Comparison of ENCODE assay signal across 8 mouse cellular contexts in genomic region chr11:118021806-118022205, GRCm38 (mm10). TPM values are rescaled to one million over a fixed set of nuclear protein-coding genes. Genes with fewer than 3 reads are reported as not detected.
DNase-seq lines count a peak whose midpoint lies in the region; ATAC-seq lines count a peak whose summit lies in the region.

No protein-coding gene starts in this region.

- peak; percentile 77 for ATAC-seq in CD4-positive, CD25-positive, alpha-beta regulatory T cell, adult 4 months

- DNase-seq in adrenal gland, adult 18-20 months (ENCODE audit: low spot score in 2 of 2), result peak; percentile 68 to 80
- peak; percentile 78 for DNase-seq in embryo, embryonic 10 days (ENCODE audit: low spot score)
- DNase-seq in heart, adult 9 months (ENCODE audit: low spot score in 2 of 2), result peak; percentile 45 to 71
- DNase-seq in layer of hippocampus, postnatal 10 days (ENCODE audit: low spot score in 2 of 2), result peak; percentile 82 to 83
- DNase-seq in lung, postnatal 14 days, result peak; percentile 87
- peak; percentile 65 for DNase-seq in right cerebral cortex, adult 18-20 months
- peak; percentile 79 for DNase-seq in urinary bladder, postnatal 14 days (ENCODE audit: low spot score)

RNA-seq across cellular contexts. Expression of gene Pgs1, which starts 35.7 kb away (rescaled TPM):
- polyA plus RNA-seq in CD4-positive, CD25-positive, alpha-beta regulatory T cell, adult 4 months (2017; shearing (Covaris generic)), result 10 to 100 TPM; 34.3 to 38.8 TPM
- total RNA-seq in adrenal gland, adult 18-20 months (2021), result 10 to 100 TPM; 47.8 to 65.5 TPM
- total RNA-seq in layer of hippocampus, postnatal 10 days (2021), result 10 to 100 TPM; 59.2 to 59.6 TPM

RNA-seq across cellular contexts. Expression of gene Socs3, which starts 52.0 kb away (rescaled TPM):
- 10 to 100 TPM; 34.4 to 35.5 TPM for polyA plus RNA-seq in CD4-positive, CD25-positive, alpha-beta regulatory T cell, adult 4 months (2017; shearing (Covaris generic))
- total RNA-seq in adrenal gland, adult 18-20 months (2021), result 1 to 10 TPM; 4.2 to 5.6 TPM
- total RNA-seq in layer of hippocampus, postnatal 10 days (2021), result 1 to 10 TPM; 2.3 to 2.8 TPM

Comparison
In these comparisons a context has a peak if more than half of its experiments do, and no peak if none do; other contexts are left out.
1. Peak in every context shown above with its lines: DNase-seq and ATAC-seq.